Mouse (Mus musculus) CH12.LX (cell line): ENCODE measurements at regions not wholly inside any gene's neighbourhood (a gene's known extent, or its start where the extent isn't known, plus 50 kb on each side); places are given as distances from the start of the nearest gene placed in this dataset.

Experiments
- CTCF ChIP-seq, 2 experiments: IDR thresholded peaks in 1 of 2; conservative IDR thresholded peaks in 1 of 2; 2 replicates each; pipeline ENCODE4 v1.5.1; 2011 to 2012; ENCODE audit warnings: low read depth in 2 of 2, low read length in 2 of 2, improper control_type of control experiment in 1 of 2, inconsistent platforms in 1 of 2, mild to moderate bottlenecking in 1 of 2, moderate library complexity in 1 of 2
- EP300 ChIP-seq: IDR thresholded peaks from 2 replicates; pipeline ENCODE4 v1.6.1; 2011; ENCODE audit warnings: low read length, improper control_type of control experiment
- GABPA ChIP-seq: IDR thresholded peaks from 2 replicates; pipeline ENCODE4 v1.6.1; 2012; ENCODE audit warnings: low read depth, low read length, improper control_type of control experiment, inconsistent platforms; ENCODE audit not compliant: insufficient replicate concordance
- HCFC1 ChIP-seq: IDR thresholded peaks from 2 replicates; pipeline ENCODE4 v1.6.1; 2012; ENCODE audit warnings: low read depth, mild to moderate bottlenecking, inconsistent platforms, low read length, improper control_type of control experiment
- MAX ChIP-seq: IDR thresholded peaks from 2 replicates; pipeline ENCODE4 v1.6.1; 2011; ENCODE audit warnings: low read length, improper control_type of control experiment
- MEF2A ChIP-seq: IDR thresholded peaks from 2 replicates; pipeline ENCODE4 v1.6.1; 2014; ENCODE audit warnings: low read depth, mild to moderate bottlenecking, inconsistent platforms, low read length, improper control_type of control experiment, borderline replicate concordance
- MYC ChIP-seq: IDR thresholded peaks from 2 replicates; pipeline ENCODE4 v1.6.1; 2011; ENCODE audit warnings: low read depth, mild to moderate bottlenecking, improper control_type of control experiment, low read length
- POLR2A ChIP-seq: IDR thresholded peaks from 2 replicates; pipeline ENCODE4 v1.6.1; 2011; ENCODE audit warnings: low read depth, mild to moderate bottlenecking, improper control_type of control experiment, low read length
- SMC3 ChIP-seq: IDR thresholded peaks from 2 replicates; pipeline ENCODE4 v1.6.1; 2011; ENCODE audit warnings: low read depth, low read length, improper control_type of control experiment
- TCF12 ChIP-seq: IDR thresholded peaks from 2 replicates; pipeline ENCODE4 v1.6.1; 2014; ENCODE audit warnings: low read depth, mild to moderate bottlenecking, inconsistent platforms, low read length, improper control_type of control experiment
- ZNF384 ChIP-seq: IDR thresholded peaks from 2 replicates; pipeline ENCODE4 v1.6.1; 2012; ENCODE audit warnings: low read depth, low read length, improper control_type of control experiment, inconsistent platforms

- TF ChIP-seq POLR2A: no peak
- no peak for TF ChIP-seq MEF2A
- TF ChIP-seq CTCF (conservative IDR thresholded peaks at IDR 0.05 in 1 of 2, IDR thresholded peaks at IDR 0.05 in 1 of 2; ENCODE audit: low read depth in 2 of 2, low read length in 2 of 2): no peak
- no peak for TF ChIP-seq GABPA
- no peak for TF ChIP-seq ZNF384
- no peak for TF ChIP-seq SMC3
- TF ChIP-seq MYC: no peak
- no peak for TF ChIP-seq HCFC1
- no peak for TF ChIP-seq EP300
- TF ChIP-seq TCF12: no peak
- TF ChIP-seq MAX: no peak
These were observed 67.9 kb upstream of the Bace2 start for GRCm38 (mm10) chr16:97288634-97289033.
